Mouse (Mus musculus) CH12.LX (cell line): ENCODE measurements at regions not wholly inside any gene's neighbourhood (a gene's known extent, or its start where the extent isn't known, plus 50 kb on each side); places are given as distances from the start of the nearest gene placed in this dataset.

Source experiments
- DNase-seq: peaks from one replicate; pipeline ENCODE4 v3.0.0-alpha.2; 2013; ENCODE audit errors: extremely low read depth
- H3K27ac ChIP-seq: 2 replicates; pipeline ENCODE4 v1.5.1; 2012; ENCODE audit warnings: low read depth, mild to moderate bottlenecking, control low read depth, moderate library complexity; ENCODE audit not compliant: insufficient read depth
- H3K27me3 ChIP-seq: replicated peaks from 2 replicates; pipeline ENCODE3; 2012; ENCODE audit warnings: inconsistent platforms
- H3K36me3 ChIP-seq, 2 experiments: replicated peaks in 1 of 2; 2 replicates each; pipeline versions ENCODE3 to v1.6.1; 2012; ENCODE audit warnings: inconsistent platforms in 1 of 2, low read length in 1 of 2, mild to moderate bottlenecking in 1 of 2, mixed read lengths in 1 of 2, moderate library complexity in 1 of 2; ENCODE audit not compliant: control insufficient read depth in 1 of 2, insufficient read depth in 1 of 2
- H3K4me1 ChIP-seq, 2 experiments: 2 replicates each; pipeline ENCODE4 v1.6.1; 2012; ENCODE audit warnings: inconsistent platforms in 1 of 2, moderate library complexity in 1 of 2; ENCODE audit not compliant: insufficient read depth in 2 of 2, control insufficient read depth in 1 of 2
- H3K4me2 ChIP-seq: 2 replicates; pipeline ENCODE4 v1.6.1; 2012; ENCODE audit warnings: low read depth, mild to moderate bottlenecking, control low read depth; ENCODE audit not compliant: poor library complexity, insufficient read depth, severe bottlenecking
- H3K4me3 ChIP-seq, 3 experiments: fragments of 150-350 bp in 1 of 3; sonication (generic) in 1 of 3; replicated peaks in 1 of 3; 2 replicates each; pipeline versions ENCODE3 to v1.5.1; 2011 to 2012; ENCODE audit warnings: low read depth in 2 of 3, low read length in 2 of 3, mild to moderate bottlenecking in 2 of 3, moderate library complexity in 2 of 3, control low read depth in 1 of 3, improper control_type of control experiment in 1 of 3, inconsistent platforms in 1 of 3, mixed read lengths in 1 of 3; ENCODE audit not compliant: poor library complexity in 1 of 3
- H3K79me2 ChIP-seq: replicated peaks from 2 replicates; pipeline ENCODE4 v1.6.1; 2012; ENCODE audit warnings: mild to moderate bottlenecking, moderate library complexity; ENCODE audit not compliant: control insufficient read depth, poor library complexity, insufficient read depth, severe bottlenecking; ENCODE audit errors: extremely low read depth
- H3K9ac ChIP-seq: 2 replicates; pipeline ENCODE4 v1.6.1; 2012; ENCODE audit warnings: low read depth, mild to moderate bottlenecking, control low read depth, moderate library complexity; ENCODE audit not compliant: insufficient read depth
- H3K9me3 ChIP-seq: replicated peaks from 2 replicates; pipeline ENCODE3; 2012; ENCODE audit warnings: low read length, inconsistent platforms, mixed read lengths
- BHLHE40 ChIP-seq: IDR thresholded peaks from 2 replicates; pipeline ENCODE4 v1.6.1; 2011; ENCODE audit warnings: mild to moderate bottlenecking, low read depth, low read length, improper control_type of control experiment
- CHD1 ChIP-seq: IDR thresholded peaks from 2 replicates; pipeline ENCODE4 v1.6.1; 2012; ENCODE audit warnings: low read depth, low read length, improper control_type of control experiment, inconsistent platforms
- CTCF ChIP-seq, 2 experiments: IDR thresholded peaks in 1 of 2; conservative IDR thresholded peaks in 1 of 2; 2 replicates each; pipeline ENCODE4 v1.5.1; 2011 to 2012; ENCODE audit warnings: low read depth in 2 of 2, low read length in 2 of 2, improper control_type of control experiment in 1 of 2, inconsistent platforms in 1 of 2, mild to moderate bottlenecking in 1 of 2, moderate library complexity in 1 of 2
- E2F4 ChIP-seq: IDR thresholded peaks from 2 replicates; pipeline ENCODE4 v1.6.1; 2011; ENCODE audit warnings: low read depth, low read length, improper control_type of control experiment; ENCODE audit not compliant: insufficient replicate concordance
- ELF1 ChIP-seq: IDR thresholded peaks from 2 replicates; pipeline ENCODE4 v1.6.1; 2014; ENCODE audit warnings: low read depth, mild to moderate bottlenecking, inconsistent platforms, low read length, improper control_type of control experiment
- EP300 ChIP-seq: IDR thresholded peaks from 2 replicates; pipeline ENCODE4 v1.6.1; 2011; ENCODE audit warnings: low read length, improper control_type of control experiment
- GABPA ChIP-seq: IDR thresholded peaks from 2 replicates; pipeline ENCODE4 v1.6.1; 2012; ENCODE audit warnings: low read depth, low read length, improper control_type of control experiment, inconsistent platforms; ENCODE audit not compliant: insufficient replicate concordance
- JUN ChIP-seq: IDR thresholded peaks from 2 replicates; pipeline ENCODE4 v1.6.1; 2011; ENCODE audit warnings: low read depth, mild to moderate bottlenecking, low read length, improper control_type of control experiment, moderate library complexity; ENCODE audit not compliant: insufficient read depth
- KAT2A ChIP-seq: IDR thresholded peaks from 2 replicates; pipeline ENCODE4 v1.6.1; 2012; ENCODE audit warnings: low read length, improper control_type of control experiment, inconsistent platforms; ENCODE audit not compliant: insufficient replicate concordance
- MAFK ChIP-seq: IDR thresholded peaks from 2 replicates; pipeline ENCODE4 v1.6.1; 2011; ENCODE audit warnings: low read length, improper control_type of control experiment; ENCODE audit not compliant: insufficient replicate concordance
- MYC ChIP-seq: IDR thresholded peaks from 2 replicates; pipeline ENCODE4 v1.6.1; 2011; ENCODE audit warnings: low read depth, mild to moderate bottlenecking, improper control_type of control experiment, low read length
- NELFE ChIP-seq: IDR thresholded peaks from 2 replicates; pipeline ENCODE4 v1.6.1; 2011; ENCODE audit warnings: low read depth, low read length, improper control_type of control experiment
- NRF1 ChIP-seq: IDR thresholded peaks from 2 replicates; pipeline ENCODE4 v1.6.1; 2014; ENCODE audit warnings: low read depth, mild to moderate bottlenecking, inconsistent platforms, low read length, improper control_type of control experiment, moderate library complexity
- RCOR1 ChIP-seq: conservative IDR thresholded peaks from 2 replicates; pipeline ENCODE4 v1.6.1; 2012; ENCODE audit warnings: low read depth, mild to moderate bottlenecking, inconsistent platforms, low read length, improper control_type of control experiment
- SIN3A ChIP-seq: IDR thresholded peaks from 2 replicates; pipeline ENCODE4 v1.6.1; 2012; ENCODE audit warnings: low read length, improper control_type of control experiment, inconsistent platforms
- TCF12 ChIP-seq: IDR thresholded peaks from 2 replicates; pipeline ENCODE4 v1.6.1; 2014; ENCODE audit warnings: low read depth, mild to moderate bottlenecking, inconsistent platforms, low read length, improper control_type of control experiment
- USF2 ChIP-seq: conservative IDR thresholded peaks from 2 replicates; pipeline ENCODE4 v1.6.1; 2011; ENCODE audit warnings: low read depth, low read length, improper control_type of control experiment
- dilution Hi-C: fragments of 300-500 bp; cut with MboI; formaldehyde crosslinking; loops from 2 replicates; pipeline ENCODE4 v1.14.3; 2020; ENCODE audit warnings: low sequenced_read_pairs; ENCODE audit not compliant: extremely low pct_unique_long_range_greater_than_20kb, extremely low pct_ligation_motif_present
- in situ Hi-C: fragments of 300-500 bp; cut with MboI; formaldehyde crosslinking; loops from 3 replicates; pipeline ENCODE4 v1.14.3; 2019; ENCODE audit warnings: low sequenced_read_pairs, low pct_ligation_motif_present, low pct_unique_long_range_greater_than_20kb, mixed read lengths

- dilution Hi-C loops, result no loop called here
- TF ChIP-seq RCOR1, result no peak
- no peak overlapping the region for H3K27ac ChIP-seq
These were observed 80.8 kb downstream of the Areg start for GRCm38 (mm10) chr5:91220174-91220573.

GRCm38 (mm10) chr5:91241656-91242055, 102.3 kb downstream of the Areg start:
- Histone ChIP-seq H3K9ac (no peak overlapping the region), H3K27me3 (no peaks in the 10 kb centered on the region), H3K4me2 (no peak overlapping the region), H3K36me3 (no peaks in the 10 kb centered on the region), H3K79me2 (no peaks in the 10 kb centered on the region), H3K4me1 (no peaks in the 10 kb centered on the region), H3K27ac (no peak overlapping the region), H3K4me3 (no peak overlapping the region), H3K9me3 (no peaks in the 10 kb centered on the region)
- no peak for TF ChIP-seq TCF12
- no peak for TF ChIP-seq JUN
- no peak for TF ChIP-seq CTCF (conservative IDR thresholded peaks at IDR 0.05 in 1 of 2, IDR thresholded peaks at IDR 0.05 in 1 of 2; ENCODE audit: low read depth in 2 of 2, low read length in 2 of 2)
- no peak for TF ChIP-seq CHD1
- no peak for TF ChIP-seq USF2
- TF ChIP-seq E2F4, result no peak
- TF ChIP-seq MAFK, result no peak
- no peak for TF ChIP-seq BHLHE40
- TF ChIP-seq KAT2A, result no peak
- TF ChIP-seq MYC, result no peak
- TF ChIP-seq GABPA, result no peak
- TF ChIP-seq NELFE, result no peak
- TF ChIP-seq SIN3A, result no peak
- no peak for TF ChIP-seq NRF1
- no peak for TF ChIP-seq EP300
- TF ChIP-seq ELF1, result no peak
- dilution Hi-C loops, result no loop called here
- in situ Hi-C loops, result no loop called here
- DNase-seq, result no peak

More at GRCm38 (mm10) chr5:91220174-91220573, 80.8 kb downstream of the Areg start:
- no peaks in the 10 kb centered on the region for H3K4me1 ChIP-seq
- no peaks in the 10 kb centered on the region for H3K27me3 ChIP-seq
- H3K9me3 ChIP-seq, result no peaks in the 10 kb centered on the region
- in situ Hi-C loops, result no loop called here
- H3K9ac ChIP-seq, result no peak overlapping the region
- H3K4me2 ChIP-seq, result no peak overlapping the region
- H3K4me3 ChIP-seq, result no peak overlapping the region
- no peak for DNase-seq
- no peaks in the 10 kb centered on the region for H3K79me2 ChIP-seq
- no peaks in the 10 kb centered on the region for H3K36me3 ChIP-seq
